Mouse (Mus musculus): ENCODE data around the gene Ppm1b. TPM values are rescaled to one million over a fixed set of nuclear protein-coding genes. Genes with fewer than 3 reads are reported as not detected.

The Ppm1b gene
- total RNA-seq, 2 experiments from 2014 or later: 146 to 152 TPM

DNA sequence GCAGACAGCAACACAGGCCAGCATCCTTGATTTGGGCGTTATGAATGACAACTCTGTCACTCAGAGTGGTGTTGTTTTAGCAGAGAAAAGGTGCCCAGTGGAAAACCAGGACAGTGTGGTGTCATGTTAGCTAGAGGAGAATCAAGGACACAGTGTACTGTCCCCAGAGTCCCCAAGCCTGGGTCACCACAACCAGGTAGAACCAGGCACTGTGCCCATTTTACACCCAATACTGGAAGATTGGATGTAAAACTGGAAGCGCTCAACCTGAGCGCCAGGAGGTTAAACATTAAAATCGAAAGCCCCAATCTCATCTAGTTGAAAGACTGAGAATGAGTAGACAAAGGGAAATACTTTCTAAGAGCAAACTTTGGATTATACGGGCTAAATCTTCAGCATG, 87.9 kb downstream of the Ppm1b start:
- intact Hi-C loops (cut with DNase I): no loop called here
- no peak for DNase-seq (ENCODE audit: low spot score in 2 of 2)

DNA sequence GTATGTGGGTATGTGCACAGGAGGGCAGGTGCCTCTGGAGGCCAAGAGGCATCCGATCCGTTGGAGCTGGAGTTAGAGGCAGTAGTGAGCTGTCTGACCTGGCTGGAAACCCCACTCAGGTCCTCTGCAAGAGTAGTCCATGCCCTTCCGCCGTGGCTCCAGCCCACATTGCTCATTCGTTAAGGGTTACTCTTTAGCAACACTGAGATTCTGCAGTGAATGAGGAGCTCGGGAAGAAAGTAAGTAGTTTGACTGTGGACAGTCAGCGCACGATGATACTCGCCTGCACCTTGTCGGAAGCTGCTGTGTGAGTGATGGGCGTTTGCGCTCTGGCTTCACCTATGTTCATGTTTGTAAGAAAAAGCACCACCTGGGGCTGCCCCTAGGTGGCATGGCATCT, 88.6 kb downstream of the Ppm1b start:
- intact Hi-C loops (cut with DNase I): no loop called here
- DNase-seq (ENCODE audit: low spot score in 2 of 2): no peak

DNA sequence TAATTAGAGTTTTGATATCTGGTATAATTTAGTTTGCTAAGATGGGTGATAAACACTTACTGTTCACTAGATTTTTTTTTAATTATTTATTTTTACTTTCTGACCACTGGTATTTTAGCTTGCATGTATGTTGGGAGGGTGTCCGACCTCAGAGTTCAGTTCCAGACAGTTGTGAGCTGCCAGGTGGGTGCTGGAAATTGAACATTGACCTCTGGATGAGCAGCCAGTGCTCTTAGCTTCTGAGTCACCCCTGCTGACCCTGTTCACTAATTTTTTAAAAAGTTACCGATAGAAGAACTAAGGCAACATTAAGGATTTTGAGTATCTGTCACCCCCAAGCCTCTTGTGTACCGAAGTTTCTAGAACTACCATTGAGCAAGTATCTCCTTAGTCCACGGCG, 91.8 kb downstream of the Ppm1b start:
- intact Hi-C loops (cut with DNase I): no loop called here
- DNase-seq (ENCODE audit: low spot score in 2 of 2): no peak

DNA sequence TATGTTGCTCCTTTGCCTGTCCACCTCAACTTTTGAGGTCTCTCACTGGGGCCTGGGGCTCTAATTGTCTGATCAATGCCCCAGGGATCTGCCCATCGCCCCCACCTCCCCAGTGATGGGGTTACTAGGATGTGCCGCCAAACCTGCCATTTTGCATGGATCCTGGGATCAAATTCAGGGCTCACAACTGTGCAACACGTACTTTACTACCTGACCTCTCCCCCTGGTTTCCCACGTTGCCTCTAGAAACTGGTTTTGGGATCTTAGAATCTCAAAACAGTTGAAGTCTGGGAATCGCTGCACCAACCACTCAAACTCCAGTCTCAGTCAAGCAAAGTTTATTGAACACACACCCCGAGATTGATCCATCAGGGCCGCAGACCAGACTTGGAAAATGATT, 101.7 kb downstream of the Ppm1b start:
- DNase-seq (ENCODE audit: low spot score in 2 of 2): no peak
- intact Hi-C loops (cut with DNase I): no loop called here

DNA sequence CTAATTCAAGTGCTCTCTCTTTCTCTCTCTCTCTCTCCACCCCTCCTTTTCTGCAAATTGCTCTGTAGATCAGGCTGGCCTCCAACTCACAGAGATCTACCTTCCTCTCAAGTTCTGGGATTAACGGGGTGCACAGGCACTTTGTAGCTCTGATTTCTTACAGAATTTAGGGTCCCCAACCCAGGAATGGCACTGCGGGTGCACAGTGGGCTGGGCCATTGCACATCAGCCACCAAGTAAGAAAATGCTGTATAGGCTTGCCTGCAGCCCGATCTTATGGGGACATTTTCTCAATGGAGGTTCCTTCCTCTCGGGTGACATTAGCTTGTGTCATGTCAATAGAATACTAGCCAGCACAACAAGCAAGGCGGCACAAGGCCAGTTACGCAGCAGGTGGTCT, 102.6 kb downstream of the Ppm1b start:
- no peak for DNase-seq (ENCODE audit: low spot score in 2 of 2)
- intact Hi-C loops (cut with DNase I): no loop called here

DNA sequence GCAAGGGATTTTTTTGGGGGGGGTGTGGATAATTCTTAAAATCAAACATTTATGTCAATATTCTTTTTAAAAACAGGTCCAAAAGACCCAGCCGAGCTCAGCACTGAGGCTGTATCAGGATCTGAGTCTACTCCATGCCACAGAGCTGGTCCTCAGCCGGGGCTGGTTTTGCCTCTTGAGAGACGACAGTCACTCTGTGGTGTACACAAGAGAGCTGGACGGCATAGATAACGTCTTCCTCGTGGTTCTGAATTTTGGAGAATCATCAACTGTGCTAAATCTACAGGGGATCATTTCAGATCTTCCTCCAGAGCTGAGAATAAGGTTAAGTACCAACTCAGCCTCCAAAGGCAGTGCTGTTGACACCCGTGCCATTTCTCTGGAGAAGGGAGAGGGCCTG, 107.0 kb downstream of the Ppm1b start:
- no peak for DNase-seq (ENCODE audit: low spot score in 2 of 2)
- intact Hi-C loops (cut with DNase I): no loop called here

DNA sequence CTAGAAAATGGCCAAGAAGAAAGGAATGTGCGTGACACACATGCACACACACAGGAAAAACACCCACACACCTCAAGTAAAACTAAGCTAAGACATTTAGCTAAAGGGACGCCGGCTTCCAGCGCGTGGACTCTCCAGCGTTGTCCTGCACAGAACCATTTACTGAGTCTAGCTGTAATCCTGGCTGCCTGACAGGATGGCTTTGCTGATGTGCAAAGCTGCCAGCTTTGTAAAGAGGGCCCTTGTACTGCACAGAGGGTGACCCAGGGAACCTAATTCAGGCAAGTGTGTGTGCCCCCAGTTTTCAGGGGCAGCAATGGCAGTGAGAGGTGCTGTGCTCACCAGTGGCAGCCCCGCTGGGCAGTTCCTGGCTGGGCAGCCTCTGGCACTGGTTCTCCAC, 110.8 kb downstream of the Ppm1b start:
- intact Hi-C loops (cut with DNase I): no loop called here
- no peak for DNase-seq (ENCODE audit: low spot score in 2 of 2)

DNA sequence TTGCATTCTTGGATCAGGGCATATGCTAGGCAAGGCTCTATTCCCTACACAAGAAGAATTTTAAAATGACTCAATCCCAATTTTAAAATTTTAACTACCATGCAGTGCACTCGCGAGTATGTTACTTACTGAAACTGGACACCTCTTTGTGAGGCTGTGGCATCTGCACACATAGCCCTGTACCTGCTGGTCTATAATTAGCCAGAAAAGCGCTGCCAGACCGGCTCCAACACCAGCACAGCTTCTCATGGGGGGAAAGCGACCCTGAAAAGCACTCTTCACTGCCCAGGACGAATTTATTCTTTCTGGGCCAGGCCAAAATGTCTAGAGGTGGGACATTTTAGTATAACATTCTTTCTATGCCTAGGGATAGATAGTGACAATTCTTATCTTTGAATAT, 114.1 kb downstream of the Ppm1b start:
- intact Hi-C loops (cut with DNase I): loop anchor here (5.0 kb wide), 1 partner anchor 43 kb away; the partner anchor contains the start of gene Slc3a1
- no peak for DNase-seq (ENCODE audit: low spot score in 2 of 2)

DNA sequence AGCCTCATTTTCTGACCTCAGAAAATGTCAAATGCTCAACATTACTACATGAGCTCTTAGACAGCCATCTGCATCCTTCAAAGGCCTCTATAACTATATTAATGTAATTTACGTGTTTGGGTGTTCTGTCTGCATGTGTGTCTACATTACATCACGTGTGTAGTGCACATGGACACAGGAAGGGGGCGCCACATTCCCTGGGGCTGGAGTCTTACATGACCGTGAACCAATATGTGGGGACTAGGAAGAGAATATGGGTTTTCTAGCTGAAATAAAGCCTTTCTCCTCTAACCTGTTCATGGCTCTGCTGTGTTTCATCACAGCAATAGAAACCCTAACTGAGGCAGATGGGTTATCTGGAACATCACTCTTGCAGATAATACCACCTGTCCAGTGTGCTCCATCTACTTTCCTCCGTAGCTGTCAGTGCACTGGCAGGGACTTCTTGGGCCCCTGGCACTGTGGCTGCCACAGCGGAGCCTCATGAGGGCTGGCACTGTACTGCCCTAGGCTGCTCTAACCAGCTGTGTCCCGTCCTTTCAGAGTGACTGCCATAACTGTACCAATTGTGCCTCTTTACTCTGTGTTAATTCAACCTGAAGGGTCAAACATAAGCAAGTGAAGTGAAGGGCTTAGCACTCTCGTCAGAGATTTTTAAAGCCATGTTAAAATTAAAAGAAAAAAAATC, 114.7 kb downstream of the Ppm1b start:
- intact Hi-C loops (cut with DNase I): loop anchor here (5.0 kb wide), 1 partner anchor 44 kb away; the partner anchor contains the start of gene Slc3a1
- no peak for DNase-seq (ENCODE audit: low spot score in 2 of 2)

DNA sequence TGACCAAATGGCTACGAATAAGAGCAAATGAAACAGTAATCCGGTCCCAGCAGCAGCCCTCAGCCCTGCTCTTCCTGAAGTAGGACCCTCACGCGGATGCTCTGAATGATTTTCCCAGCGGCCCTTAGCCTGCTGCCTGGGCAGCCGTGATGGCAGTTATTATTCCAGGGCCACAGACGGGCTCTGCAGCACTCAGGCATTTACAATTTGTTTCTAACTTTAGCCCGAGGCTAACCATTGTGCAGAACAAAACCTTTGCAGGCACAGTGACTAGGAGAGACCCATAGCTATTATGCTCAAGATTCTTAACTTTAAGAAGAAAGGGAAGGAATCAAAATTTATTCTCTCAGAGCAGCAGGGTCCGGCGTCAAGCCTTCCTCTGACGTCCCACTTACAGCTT, 115.8 kb downstream of the Ppm1b start:
- intact Hi-C loops (cut with DNase I): loop anchor here (5.0 kb wide), 1 partner anchor 45 kb away; the partner anchor contains the start of gene Slc3a1
- no peak for DNase-seq (ENCODE audit: low spot score in 2 of 2)

DNA sequence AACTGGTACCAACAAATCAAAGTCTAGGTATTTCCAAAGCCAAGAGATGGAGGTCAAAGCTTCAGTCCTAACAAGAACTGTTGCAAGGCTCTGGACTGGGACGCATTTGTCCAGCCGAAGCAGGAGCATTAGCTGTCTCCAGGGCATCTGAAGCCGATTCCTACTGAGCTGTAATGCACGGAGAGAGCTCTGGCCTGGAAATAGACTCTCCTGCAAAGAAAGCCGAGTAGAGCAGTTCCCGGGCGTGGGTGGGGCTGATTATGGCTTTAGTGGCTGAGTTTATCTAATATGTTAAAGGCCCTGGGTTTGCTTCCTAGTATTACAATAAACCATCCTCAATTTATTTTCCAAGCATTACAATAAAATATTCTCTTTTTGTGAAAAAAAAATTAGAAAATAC, 116.7 kb downstream of the Ppm1b start:
- no peak for DNase-seq (ENCODE audit: low spot score in 2 of 2)
- intact Hi-C loops (cut with DNase I): loop anchor here (5.0 kb wide), 1 partner anchor 46 kb away; the partner anchor contains the start of gene Slc3a1

Other genes starting within 250 kb of the Ppm1b start
- 10 to 100 TPM; 57.0 to 67.4 TPM for gene Lrpprc, start 166.0 kb upstream of the Ppm1b start, total RNA-seq (2021)
- under 1 TPM; 0.17 to 0.18 TPM for gene Slc3a1, start 71.6 kb downstream of the Ppm1b start, total RNA-seq (2021)
- 100 to 1,000 TPM; 358 to 385 TPM for gene Prepl, start 133.5 kb downstream of the Ppm1b start, total RNA-seq (2021)
- 1 to 10 TPM; 9.5 to 10.0 TPM for gene Camkmt, start 133.8 kb downstream of the Ppm1b start, total RNA-seq (2021)